Mouse (Mus musculus) intestine, embryonic 16.5 days (tissue): ENCODE data around the gene Pla2g2d. TPM values are rescaled to one million over a fixed set of nuclear protein-coding genes. Genes with fewer than 3 reads are reported as not detected.

Experiments used
- ATAC-seq: fragments of 200-750 bp; cut with Nextera tagmentation; 2 replicates; pipeline ENCODE4 v1.8.0; 2017; ENCODE audit warnings: moderate TSS enrichment, moderate library complexity
- H3K27ac ChIP-seq: fragments of 300-500 bp; sonication (generic); 2 replicates; pipeline ENCODE4 v1.5.1; 2014; ENCODE audit warnings: mild to moderate bottlenecking, low read length
- H3K27me3 ChIP-seq: fragments of 300-500 bp; sonication (generic); replicated peaks from 2 replicates; pipeline ENCODE4 v1.6.1; 2014; ENCODE audit warnings: low read length, control low read depth, mixed read lengths; ENCODE audit not compliant: control insufficient read depth, insufficient read depth
- H3K36me3 ChIP-seq: fragments of 300-500 bp; sonication (generic); 2 replicates; pipeline ENCODE4 v1.6.1; 2014; ENCODE audit warnings: low read length, control low read depth; ENCODE audit not compliant: control insufficient read depth, insufficient read depth
- H3K4me1 ChIP-seq: fragments of 300-500 bp; sonication (generic); 2 replicates; pipeline ENCODE4 v1.6.1; 2014; ENCODE audit warnings: low read length, control low read depth, mixed read lengths; ENCODE audit not compliant: control insufficient read depth, insufficient read depth
- H3K4me2 ChIP-seq: fragments of 300-500 bp; sonication (generic); 2 replicates; pipeline ENCODE4 v1.6.1; 2014; ENCODE audit warnings: low read depth, low read length, control low read depth
- H3K4me3 ChIP-seq: fragments of 300-500 bp; sonication (generic); 2 replicates; pipeline ENCODE4 v1.5.1; 2014; ENCODE audit warnings: mild to moderate bottlenecking, low read length
- H3K9ac ChIP-seq: fragments of 300-500 bp; sonication (generic); 2 replicates; pipeline ENCODE4 v1.6.1; 2014; ENCODE audit warnings: low read depth, low read length
- H3K9me3 ChIP-seq: fragments of 300-500 bp; sonication (generic); 2 replicates; pipeline ENCODE4 v1.6.1; 2016; ENCODE audit warnings: low read length, control low read depth; ENCODE audit not compliant: control insufficient read depth
- WGBS: fragments of 180-500 bp; shearing (Covaris S2); extraction: QIAGEN DNeasy Blood & Tissue Kit; methylation state at CpG from one replicate; pipeline ENCODE4 v1.1.7; 2014; 5-methylcytosine and 5-hydroxymethylcytosine counted together
- polyA plus RNA-seq: library from polyadenylated mRNA; unstranded; fragments of >200 nt; fragmentation: Nextera tagmentation; extraction: Ambion mirVana; gene quantifications from 2 replicates; pipeline ENCODE4 v1.2.1, GENCODE M21; 2015

The Pla2g2d gene
- polyA plus RNA-seq, 1 experiment from 2014 or later, result 0.75 TPM

- WGBS, result 56% methylated on average over 2 of the region's 2 CpGs
- H3K36me3 ChIP-seq, result no peaks in the 10 kb centered on the region
Measured at GRCm38 (mm10) chr4:138793276-138793675, 17.7 kb downstream of the Pla2g2d start.

GRCm38 (mm10) chr4:138794344-138794743 is 18.8 kb downstream of the Pla2g2d start:
- Histone ChIP-seq H3K4me3 (no peak overlapping the region), H3K9ac (no peak overlapping the region), H3K36me3 (no peaks in the 10 kb centered on the region), H3K9me3 (no peaks in the 10 kb centered on the region), H3K27ac (no peak overlapping the region), H3K4me2 (no peak overlapping the region), H3K4me1 (peaks cover 15% of the 10 kb centered on the region), H3K27me3 (no peaks in the 10 kb centered on the region)
- no peak for ATAC-seq
- 91% methylated on average over 6 of the region's 6 CpGs for WGBS

More at GRCm38 (mm10) chr4:138793276-138793675, 17.7 kb downstream of the Pla2g2d start:
- no peak overlapping the region for H3K9ac ChIP-seq
- no peaks in the 10 kb centered on the region for H3K9me3 ChIP-seq
- no peak overlapping the region for H3K4me3 ChIP-seq
- ATAC-seq, result peak; percentile 27; the same call in 1 of the 2 replicates
- H3K4me1 ChIP-seq, result peaks cover 15% of the 10 kb centered on the region
- no peaks in the 10 kb centered on the region for H3K27me3 ChIP-seq
- no peak overlapping the region for H3K4me2 ChIP-seq
- H3K27ac ChIP-seq, result no peak overlapping the region

GRCm38 (mm10) chr4:138796513-138797216 is 21.1 kb downstream of the Pla2g2d start:
- Histone ChIP-seq H3K27ac (no peak overlapping the region), H3K36me3 (no peaks in the 10 kb centered on the region), H3K4me2 (no peak overlapping the region), H3K9me3 (no peaks in the 10 kb centered on the region), H3K4me1 (peaks cover 22% of the 10 kb centered on the region), H3K4me3 (no peak overlapping the region), H3K9ac (no peak overlapping the region), H3K27me3 (no peaks in the 10 kb centered on the region)
- WGBS, result 39% methylated on average over 6 of the region's 6 CpGs
- no peak for ATAC-seq

- H3K27me3 ChIP-seq, result no peaks in the 10 kb centered on the region
- H3K9ac ChIP-seq, result no peak overlapping the region
- H3K36me3 ChIP-seq, result no peaks in the 10 kb centered on the region
- H3K4me2 ChIP-seq, result no peak overlapping the region
- ATAC-seq, result no peak
- no peak overlapping the region for H3K27ac ChIP-seq
- no peaks in the 10 kb centered on the region for H3K9me3 ChIP-seq
- H3K4me1 ChIP-seq, result peaks cover 20% of the 10 kb centered on the region
- 67% methylated on average over 4 of the region's 4 CpGs for WGBS
- H3K4me3 ChIP-seq, result no peak overlapping the region
Measured at GRCm38 (mm10) chr4:138797217-138797570, 21.7 kb downstream of the Pla2g2d start.

GRCm38 (mm10) chr4:138800134-138800744 is 24.7 kb downstream of the Pla2g2d start:
- H3K9ac ChIP-seq, result no peak overlapping the region
- no peaks in the 10 kb centered on the region for H3K9me3 ChIP-seq
- no peak overlapping the region for H3K4me2 ChIP-seq
- no peak overlapping the region for H3K4me3 ChIP-seq
- no peak overlapping the region for H3K27ac ChIP-seq
- WGBS, result 59% methylated on average over 12 of the region's 12 CpGs
- peaks cover 11% of the 10 kb centered on the region for H3K4me1 ChIP-seq
- H3K27me3 ChIP-seq, result no peaks in the 10 kb centered on the region
- no peak; the same call in 1 of the 2 replicates for ATAC-seq
- H3K36me3 ChIP-seq, result no peaks in the 10 kb centered on the region

GRCm38 (mm10) chr4:138801631-138802030 is 26.1 kb downstream of the Pla2g2d start:
- Histone ChIP-seq H3K36me3 (no peaks in the 10 kb centered on the region), H3K9me3 (no peaks in the 10 kb centered on the region), H3K4me2 (no peak overlapping the region), H3K4me1 (peaks cover 10% of the 10 kb centered on the region), H3K4me3 (no peak overlapping the region), H3K27me3 (no peaks in the 10 kb centered on the region), H3K9ac (no peak overlapping the region), H3K27ac (no peak overlapping the region)
- ATAC-seq, result no peak
- WGBS, result 74% methylated on average over 4 of the region's 4 CpGs

GRCm38 (mm10) chr4:138802917-138803316 is 27.4 kb downstream of the Pla2g2d start:
- no peak overlapping the region for H3K4me3 ChIP-seq

GRCm38 (mm10) chr4:138805248-138805647 is 29.7 kb downstream of the Pla2g2d start:
- ATAC-seq, result no peak
- Histone ChIP-seq H3K4me1 (peaks cover 5% of the 10 kb centered on the region), H3K36me3 (no peaks in the 10 kb centered on the region), H3K4me3 (no peak overlapping the region), H3K27me3 (no peaks in the 10 kb centered on the region), H3K9ac (no peak overlapping the region), H3K27ac (no peak overlapping the region), H3K9me3 (no peaks in the 10 kb centered on the region), H3K4me2 (no peak overlapping the region)
- 66% methylated on average over 8 of the region's 8 CpGs for WGBS

More at GRCm38 (mm10) chr4:138802917-138803316, 27.4 kb downstream of the Pla2g2d start:
- 82% methylated on average over 11 of the region's 11 CpGs for WGBS
- Histone ChIP-seq H3K4me1 (peaks cover 11% of the 10 kb centered on the region), H3K9ac (no peak overlapping the region), H3K4me2 (no peak overlapping the region), H3K27me3 (no peaks in the 10 kb centered on the region), H3K9me3 (no peaks in the 10 kb centered on the region), H3K36me3 (no peaks in the 10 kb centered on the region), H3K27ac (no peak overlapping the region)
- ATAC-seq, result no peak

GRCm38 (mm10) chr4:138806160-138806559 is 30.6 kb downstream of the Pla2g2d start:
- no peak overlapping the region for H3K9ac ChIP-seq
- 0 out of 2 replicates have a peak, but pooled peaks cover 3% of the 10 kb centered on the region for H3K4me1 ChIP-seq
- H3K36me3 ChIP-seq, result no peaks in the 10 kb centered on the region
- H3K4me3 ChIP-seq, result no peak overlapping the region
- H3K9me3 ChIP-seq, result no peaks in the 10 kb centered on the region
- no peak overlapping the region for H3K27ac ChIP-seq
- H3K27me3 ChIP-seq, result no peaks in the 10 kb centered on the region
- no peak overlapping the region for H3K4me2 ChIP-seq
- 82% methylated on average over 8 of the region's 8 CpGs for WGBS
- ATAC-seq, result no peak
